Mouse (Mus musculus): ENCODE measurements around the gene Dap3. TPM values are rescaled to one million over a fixed set of nuclear protein-coding genes. Genes with fewer than 3 reads are reported as not detected.
"Not testable (repeated sequence)": the region's sequence is repeated elsewhere in the genome, so short reads cannot be mapped to it uniquely, and the experiment has no call there.

The Dap3 gene
- total RNA-seq, 1 experiment = 168 TPM

- in situ Hi-C loops (cut with MboI; ENCODE audit: low sequenced_read_pairs in 2 of 2, unreplicated experiment in 2 of 2) = no loop called here
Observed at GRCm38 (mm10) chr3:88975012-88975411, 24.0 kb upstream of the Dap3 start.

GRCm38 (mm10) chr3:88963211-88963610 is 12.2 kb upstream of the Dap3 start:
- in situ Hi-C loops (cut with MboI; ENCODE audit: low sequenced_read_pairs in 2 of 2, unreplicated experiment in 2 of 2); H3K4me1 ChIP-seq (ENCODE audit: control insufficient read depth in 2 of 2, insufficient read depth in 2 of 2, low read length in 2 of 2, poor library complexity in 1 of 2); H3K9me3 ChIP-seq (ENCODE audit: control insufficient read depth, insufficient read depth, low read depth, low read length); DNase-seq (ENCODE audit: low read depth, low spot score); H3K36me3 ChIP-seq (ENCODE audit: control insufficient read depth, insufficient read depth, low read length, poor library complexity, severe bottlenecking); H3K27ac ChIP-seq (ENCODE audit: insufficient read depth, low read depth, low read length, poor library complexity, severe bottlenecking); H3K9ac ChIP-seq (ENCODE audit: insufficient read depth, low read depth, low read length, poor library complexity, severe bottlenecking); H3K4me3 ChIP-seq (ENCODE audit: insufficient read depth in 1 of 2, low read depth in 1 of 2, low read length in 2 of 2, poor library complexity in 1 of 2, severe bottlenecking in 1 of 2): not testable (repeated sequence)

More at GRCm38 (mm10) chr3:88975012-88975411, 24.0 kb upstream of the Dap3 start:
- Histone ChIP-seq H3K9me3 (ENCODE audit: control insufficient read depth, insufficient read depth, low read depth, low read length) (no peaks in the 10 kb centered on the region), H3K4me1 (ENCODE audit: control insufficient read depth in 2 of 2, insufficient read depth in 2 of 2, low read length in 2 of 2, poor library complexity in 1 of 2) (no peaks in the 10 kb centered on the region), H3K9ac (ENCODE audit: insufficient read depth, low read depth, low read length, poor library complexity, severe bottlenecking) (no peak overlapping the region), H3K36me3 (ENCODE audit: control insufficient read depth, insufficient read depth, low read length, poor library complexity, severe bottlenecking) (no peaks in the 10 kb centered on the region), H3K27ac (ENCODE audit: insufficient read depth, low read depth, low read length, poor library complexity, severe bottlenecking) (no peak overlapping the region), H3K4me3 (ENCODE audit: insufficient read depth in 1 of 2, low read depth in 1 of 2, low read length in 2 of 2, poor library complexity in 1 of 2, severe bottlenecking in 1 of 2) (no peak overlapping the region)
- DNase-seq (ENCODE audit: low read depth, low spot score) = no peak
- TF ChIP-seq ZNF384 (IDR thresholded peaks at IDR 0.05; ENCODE audit: low read depth, low read length) = no peak
- TF ChIP-seq MAFK (IDR thresholded peaks at IDR 0.05; ENCODE audit: insufficient read depth, low read depth, low read length) = no peak

GRCm38 (mm10) chr3:88953736-88954135 is 2.8 kb upstream of the Dap3 start:
- Histone ChIP-seq H3K9ac (ENCODE audit: insufficient read depth, low read depth, low read length, poor library complexity, severe bottlenecking) (no peak overlapping the region), H3K4me3 (ENCODE audit: insufficient read depth in 1 of 2, low read depth in 1 of 2, low read length in 2 of 2, poor library complexity in 1 of 2, severe bottlenecking in 1 of 2) (no peak overlapping the region), H3K9me3 (ENCODE audit: control insufficient read depth, insufficient read depth, low read depth, low read length) (no peaks in the 10 kb centered on the region), H3K27ac (ENCODE audit: insufficient read depth, low read depth, low read length, poor library complexity, severe bottlenecking) (no peak overlapping the region), H3K4me1 (ENCODE audit: control insufficient read depth in 2 of 2, insufficient read depth in 2 of 2, low read length in 2 of 2, poor library complexity in 1 of 2) (peaks cover 0 to 7% of the 10 kb centered on the region in 2 experiments; a peak in 1 of 4 replicates), H3K36me3 (ENCODE audit: control insufficient read depth, insufficient read depth, low read length, poor library complexity, severe bottlenecking) (no peaks in the 10 kb centered on the region)
- DNase-seq (ENCODE audit: low read depth, low spot score) = no peak
- in situ Hi-C loops (cut with MboI; ENCODE audit: low sequenced_read_pairs in 2 of 2, unreplicated experiment in 2 of 2) = no loop called here
- TF ChIP-seq CHD2 (IDR thresholded peaks at IDR 0.05; ENCODE audit: low read depth, low read length) (no peak), HCFC1 (IDR thresholded peaks at IDR 0.05; ENCODE audit: borderline replicate concordance, insufficient read depth, low read length) (no peak), ZNF384 (IDR thresholded peaks at IDR 0.05; ENCODE audit: low read depth, low read length) (no peak), MAFK (IDR thresholded peaks at IDR 0.05; ENCODE audit: insufficient read depth, low read depth, low read length) (no peak), ZC3H11A (IDR thresholded peaks at IDR 0.05; ENCODE audit: borderline replicate concordance, low read depth, low read length) (no peak)

GRCm38 (mm10) chr3:88953246-88953645 is 2.3 kb upstream of the Dap3 start:
- DNase-seq (ENCODE audit: low read depth, low spot score) = no peak
- in situ Hi-C loops (cut with MboI; ENCODE audit: low sequenced_read_pairs in 2 of 2, unreplicated experiment in 2 of 2) = no loop called here
- peaks cover 0 to 7% of the 10 kb centered on the region in 2 experiments; a peak in 1 of 4 replicates for H3K4me1 ChIP-seq (ENCODE audit: control insufficient read depth in 2 of 2, insufficient read depth in 2 of 2, low read length in 2 of 2, poor library complexity in 1 of 2)
- no peak for TF ChIP-seq ZNF384 (IDR thresholded peaks at IDR 0.05; ENCODE audit: low read depth, low read length)
- TF ChIP-seq CHD2 (IDR thresholded peaks at IDR 0.05; ENCODE audit: low read depth, low read length) = no peak
- no peak for TF ChIP-seq HCFC1 (IDR thresholded peaks at IDR 0.05; ENCODE audit: borderline replicate concordance, insufficient read depth, low read length)
- no peak for TF ChIP-seq MAFK (IDR thresholded peaks at IDR 0.05; ENCODE audit: insufficient read depth, low read depth, low read length)
- no peak for TF ChIP-seq ZC3H11A (IDR thresholded peaks at IDR 0.05; ENCODE audit: borderline replicate concordance, low read depth, low read length)
- no peak overlapping the region for H3K9ac ChIP-seq (ENCODE audit: insufficient read depth, low read depth, low read length, poor library complexity, severe bottlenecking)
- no peak overlapping the region for H3K27ac ChIP-seq (ENCODE audit: insufficient read depth, low read depth, low read length, poor library complexity, severe bottlenecking)
- no peaks in the 10 kb centered on the region for H3K9me3 ChIP-seq (ENCODE audit: control insufficient read depth, insufficient read depth, low read depth, low read length)
- H3K4me3 ChIP-seq (ENCODE audit: insufficient read depth in 1 of 2, low read depth in 1 of 2, low read length in 2 of 2, poor library complexity in 1 of 2, severe bottlenecking in 1 of 2) = no peak overlapping the region
- H3K36me3 ChIP-seq (ENCODE audit: control insufficient read depth, insufficient read depth, low read length, poor library complexity, severe bottlenecking) = no peaks in the 10 kb centered on the region

GRCm38 (mm10) chr3:88951327-88951800 is 383 bp upstream of the Dap3 start:
- Histone ChIP-seq H3K9ac (ENCODE audit: insufficient read depth, low read depth, low read length, poor library complexity, severe bottlenecking) (peak overlapping the region; percentile 93; the same call in 1 of the 2 replicates), H3K27ac (ENCODE audit: insufficient read depth, low read depth, low read length, poor library complexity, severe bottlenecking) (no peak overlapping the region), H3K36me3 (ENCODE audit: control insufficient read depth, insufficient read depth, low read length, poor library complexity, severe bottlenecking) (no peaks in the 10 kb centered on the region), H3K4me1 (ENCODE audit: control insufficient read depth in 2 of 2, insufficient read depth in 2 of 2, low read length in 2 of 2, poor library complexity in 1 of 2) (peaks cover 3 to 7% of the 10 kb centered on the region in 2 experiments; a peak in 1 of 4 replicates), H3K9me3 (ENCODE audit: control insufficient read depth, insufficient read depth, low read depth, low read length) (no peaks in the 10 kb centered on the region), H3K4me3 (ENCODE audit: insufficient read depth in 1 of 2, low read depth in 1 of 2, low read length in 2 of 2, poor library complexity in 1 of 2, severe bottlenecking in 1 of 2) (peak overlapping the region; percentile 77 to 88)
- in situ Hi-C loops (cut with MboI; ENCODE audit: low sequenced_read_pairs in 2 of 2, unreplicated experiment in 2 of 2) = no loop called here
- DNase-seq (ENCODE audit: low read depth, low spot score) = no peak
- TF ChIP-seq ZNF384 (IDR thresholded peaks at IDR 0.05; ENCODE audit: low read depth, low read length) (no peak), HCFC1 (IDR thresholded peaks at IDR 0.05; ENCODE audit: borderline replicate concordance, insufficient read depth, low read length) (no peak), MAFK (IDR thresholded peaks at IDR 0.05; ENCODE audit: insufficient read depth, low read depth, low read length) (no peak), CHD2 (IDR thresholded peaks at IDR 0.05; ENCODE audit: low read depth, low read length) (no peak), ZC3H11A (IDR thresholded peaks at IDR 0.05; ENCODE audit: borderline replicate concordance, low read depth, low read length) (no peak)
